9 mouse cellular contexts compared by ENCODE assay signal in genomic region chr3:126998742-126999112, GRCm38 (mm10).
DNase-seq lines count a peak whose midpoint lies in the region; ATAC-seq and TF ChIP-seq lines count a peak whose summit lies in the region.
"Had no signal": no experiment of that assay in that cellular context is flagged by ENCODE, and none has a peak within 500 bp of the region (broad histone marks: within the 10 kb centered on the region; RNA-seq: fewer than 3 reads in every experiment).

No protein-coding gene starts in this region.

- H3K36me3 ChIP-seq in forebrain, embryonic 10.5 days (replicated peaks), result no peaks in the 10 kb centered on the region
- H3K36me3 ChIP-seq in intestine, embryonic 16.5 days (ENCODE audit: control insufficient read depth, insufficient read depth, low read length), result no peaks in the 10 kb centered on the region
- peaks cover 17% of the 10 kb centered on the region for H3K36me3 ChIP-seq in neural tube, embryonic 13.5 days

- TF ChIP-seq CTCF in layer of hippocampus, adult 2 months (conservative IDR thresholded peaks at IDR 0.05), result no peak

- peak; percentile 34; the same call in 1 of the 2 replicates for ATAC-seq in intestine, embryonic 16.5 days
- peak; percentile 52 for ATAC-seq in neural tube, embryonic 13.5 days (ENCODE audit: low read depth)
- no peak for ATAC-seq in frontal cortex, adult (ENCODE audit: low TSS enrichment)
- ATAC-seq: Patski had no signal

- intact Hi-C loops in gastrocnemius, postnatal 36 days (cut with DNase I), result no loop called here

- WGBS in forebrain, embryonic 10.5 days, result 4% methylated on average over 8 of the region's 8 CpGs
- 12% methylated on average over 8 of the region's 8 CpGs for WGBS in intestine, embryonic 16.5 days
- WGBS in neural tube, embryonic 13.5 days, result 4% methylated on average over 7 of the region's 8 CpGs

- peak overlapping the region; percentile 92 for H3K27ac ChIP-seq in layer of hippocampus, adult 2 months
- peak overlapping the region; percentile 88 for H3K27ac ChIP-seq in forebrain, embryonic 10.5 days
- H3K27ac ChIP-seq in intestine, embryonic 16.5 days (ENCODE audit: low read length), result peak overlapping the region; percentile 60
- peak overlapping the region; percentile 83 for H3K27ac ChIP-seq in neural tube, embryonic 13.5 days (replicated peaks)

- H3K27me3 ChIP-seq in forebrain, embryonic 10.5 days (ENCODE audit: poor library complexity, severe bottlenecking), result no peaks in the 10 kb centered on the region
- no peaks in the 10 kb centered on the region for H3K27me3 ChIP-seq in intestine, embryonic 16.5 days (replicated peaks; ENCODE audit: control insufficient read depth, insufficient read depth, low read length)
- H3K27me3 ChIP-seq in neural tube, embryonic 13.5 days, result no peaks in the 10 kb centered on the region
- H3K27me3 ChIP-seq: Patski had no signal

- peaks cover 55% of the 10 kb centered on the region for H3K4me1 ChIP-seq in forebrain, embryonic 10.5 days
- no peaks in the 10 kb centered on the region; the same call in 1 of the 2 replicates for H3K4me1 ChIP-seq in intestine, embryonic 16.5 days (ENCODE audit: control insufficient read depth, insufficient read depth, low read length)
- H3K4me1 ChIP-seq in neural tube, embryonic 13.5 days (replicated peaks), result peaks cover 45% of the 10 kb centered on the region

- H3K9me3 ChIP-seq in forebrain, embryonic 10.5 days, result no peaks in the 10 kb centered on the region
- no peaks in the 10 kb centered on the region for H3K9me3 ChIP-seq in intestine, embryonic 16.5 days (ENCODE audit: control insufficient read depth, low read length)
- H3K9me3 ChIP-seq in neural tube, embryonic 13.5 days, result no peaks in the 10 kb centered on the region

- H3K4me2 ChIP-seq in intestine, embryonic 16.5 days (ENCODE audit: low read depth, low read length), result peak overlapping the region; percentile 40; the same call in 1 of the 2 replicates
- H3K4me2 ChIP-seq in neural tube, embryonic 13.5 days, result peak overlapping the region; percentile 51

- no peak for DNase-seq in layer of hippocampus, adult 2 months (ENCODE audit: low spot score in 2 of 2)
- DNase-seq in layer of hippocampus, adult 18-20 months (ENCODE audit: low spot score in 2 of 2), result no peak
- peak; percentile 21 for DNase-seq in forebrain, embryonic 10.5 days (ENCODE audit: extremely low spot score, low spot score)
- no peak for DNase-seq in gastrocnemius, postnatal 36 days
- DNase-seq in spleen, adult 12 weeks (ENCODE audit: low spot score), result no peak

- H3K9ac ChIP-seq in intestine, embryonic 16.5 days (ENCODE audit: low read depth, low read length), result no peak overlapping the region
- 0 out of 2 replicates have a peak overlapping the region, but pooled peaks have one; percentile 41 for H3K9ac ChIP-seq in neural tube, embryonic 13.5 days

- peak overlapping the region; percentile 46 for H3K4me3 ChIP-seq in layer of hippocampus, adult 2 months
- H3K4me3 ChIP-seq in forebrain, embryonic 10.5 days, result peak overlapping the region; percentile 47
- peak overlapping the region; percentile 38 for H3K4me3 ChIP-seq in intestine, embryonic 16.5 days (ENCODE audit: low read length)
- peak overlapping the region; percentile 18 for H3K4me3 ChIP-seq in neural tube, embryonic 13.5 days
